Mouse (Mus musculus): Measurements from ENCODE around the gene Tcf3. TPM values are rescaled to one million over a fixed set of nuclear protein-coding genes. Genes with fewer than 3 reads are reported as not detected.

The Tcf3 gene
- total RNA-seq, 2 experiments from 2014 or later, result 15.6 to 17.3 TPM

GRCm38 (mm10) chr10:80407924-80408323 is 25.5 kb downstream of the Tcf3 start:
- DNase-seq, result no peak

- peak; percentile 96 to 97 for DNase-seq
Measured at GRCm38 (mm10) chr10:80406684-80407501, 26.6 kb downstream of the Tcf3 start, which contains the start of gene Uqcr11. TSS of gene Uqcr11 (minus strand) at chr10:80406830.

DNA sequence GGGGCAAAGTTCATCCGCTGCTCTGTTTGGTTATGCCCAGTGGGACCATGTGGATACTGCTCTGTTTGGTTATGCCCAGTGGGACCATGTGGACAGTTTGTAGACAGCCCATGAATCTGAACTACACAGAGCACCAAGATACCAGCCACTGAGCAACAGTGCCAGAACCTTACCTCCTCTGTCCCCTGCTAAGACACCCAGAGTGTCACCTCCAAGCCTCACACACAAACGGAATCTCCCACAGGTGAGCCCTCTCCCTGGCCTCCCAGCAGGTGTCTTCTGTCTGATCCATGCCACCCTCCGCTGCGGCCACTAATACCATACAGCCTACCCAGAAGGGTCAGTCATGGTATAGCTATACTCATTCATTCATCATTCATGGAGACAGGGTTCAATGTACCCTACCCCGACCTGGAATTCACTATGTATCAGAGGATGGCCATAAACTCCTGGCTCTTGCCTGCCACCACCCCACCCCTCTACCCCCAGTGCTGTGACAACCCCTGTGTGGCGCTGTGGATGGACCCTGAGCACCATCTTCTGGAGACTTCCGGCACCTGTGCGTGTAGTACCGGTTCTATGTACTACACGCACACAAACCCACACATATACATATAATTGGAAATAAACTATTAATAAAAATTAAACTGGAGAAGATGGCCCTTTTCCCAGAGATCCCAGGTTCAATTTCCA is 27.8 kb downstream of the Tcf3 start:
- DNase-seq, result no peak

DNA sequence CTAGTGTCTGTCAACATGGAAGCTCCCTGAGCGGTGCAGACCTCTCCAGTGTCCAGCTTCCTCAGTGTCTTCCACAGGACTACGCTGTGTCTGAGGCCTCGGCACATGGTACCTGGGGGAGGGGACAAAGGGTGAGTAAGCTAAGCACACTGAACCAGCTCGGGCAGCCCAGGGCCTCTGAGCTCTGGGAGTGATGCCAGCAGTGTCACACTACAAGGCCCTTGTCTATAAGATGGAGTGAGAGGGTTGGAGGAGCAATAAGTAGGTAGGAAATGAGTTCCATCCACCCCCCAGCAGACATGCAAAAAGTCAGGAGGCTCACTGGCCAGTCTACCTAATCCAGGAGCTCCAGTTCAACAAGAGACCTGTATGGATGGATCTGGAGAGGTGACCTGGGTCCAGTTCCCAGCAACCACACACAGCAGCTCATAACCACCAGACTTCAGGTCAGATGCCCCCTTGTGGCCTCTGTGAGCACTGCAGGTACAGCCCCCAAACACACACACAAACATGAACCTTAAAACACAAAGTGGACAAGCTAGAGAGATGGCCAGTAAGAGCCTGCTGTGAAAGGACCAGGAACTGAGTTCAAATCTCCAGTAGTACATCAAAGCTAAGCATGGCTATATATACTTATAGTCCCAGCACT is 30.3 kb downstream of the Tcf3 start:
- peak in 1 of 2 experiments; percentile 42 for DNase-seq

DNA sequence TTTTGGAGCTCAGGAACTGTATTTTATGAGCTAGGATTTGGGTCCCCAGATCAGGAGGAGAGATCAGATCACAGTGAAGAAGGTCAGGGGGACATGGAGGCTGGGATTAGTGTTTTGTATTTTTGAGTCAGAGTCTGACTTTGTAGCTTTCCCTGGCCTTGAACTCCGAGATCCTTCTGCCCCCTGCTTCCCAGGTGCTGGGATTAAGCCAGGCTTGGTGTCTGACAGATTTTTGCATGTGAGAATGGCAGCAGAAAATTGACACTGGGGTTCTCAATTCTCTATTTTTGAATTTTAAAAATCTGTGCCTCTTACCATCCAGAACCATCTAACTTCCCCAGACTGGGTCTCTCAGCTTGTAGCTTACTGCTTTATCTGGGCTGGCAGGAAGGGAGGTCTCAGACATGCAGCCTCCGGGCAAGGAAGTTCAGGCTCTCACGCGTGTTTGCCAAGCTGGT is 32.7 kb downstream of the Tcf3 start:
- no peak for DNase-seq

GRCm38 (mm10) chr10:80399973-80400703 is 33.3 kb downstream of the Tcf3 start:
- DNase-seq, result no peak

DNA sequence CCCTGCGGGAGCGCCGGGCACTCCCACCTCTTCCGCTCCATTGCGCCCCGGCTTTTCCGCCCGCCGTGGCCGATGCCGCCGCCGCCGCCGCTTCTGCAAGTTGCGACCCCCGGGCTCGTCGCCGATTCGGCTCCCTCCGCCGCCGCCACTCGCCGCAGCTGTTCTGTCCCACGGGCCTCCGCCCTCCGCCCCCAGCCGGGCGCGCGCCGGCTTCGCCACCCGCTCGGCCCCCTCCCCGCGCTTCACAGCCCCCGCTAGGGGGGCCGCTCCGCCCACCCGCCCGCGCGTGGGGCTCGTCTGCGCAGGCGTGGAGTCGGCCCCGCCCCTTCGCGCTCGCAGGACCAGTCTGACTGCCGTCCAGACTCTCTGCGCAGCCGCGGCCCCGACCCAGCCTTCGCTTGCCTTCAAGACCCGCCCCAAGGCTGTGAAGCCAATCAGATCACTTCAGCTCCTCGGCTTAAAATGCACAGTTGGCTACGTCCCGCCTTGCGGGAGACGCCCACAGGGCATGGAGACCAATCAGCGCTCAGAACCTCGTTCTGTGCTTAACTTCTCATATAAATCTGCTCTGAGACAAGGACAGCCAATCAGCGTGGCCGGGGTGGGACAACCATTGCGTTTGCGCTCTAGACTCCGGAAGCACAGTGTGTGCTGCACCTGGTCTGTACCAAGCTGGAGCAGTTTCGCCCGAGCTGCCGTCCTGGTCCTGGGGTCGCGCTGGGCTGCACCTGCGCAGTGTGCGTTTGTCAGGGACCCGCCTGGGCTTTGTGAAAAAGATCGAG is 34.1 kb downstream of the Tcf3 start, which contains the start of gene Mbd3:
Gene Mbd3 (minus strand): TSS at position 360 of the 782 bp plus-strand sequence.
- DNase-seq, result peak; percentile 99 to 100

DNA sequence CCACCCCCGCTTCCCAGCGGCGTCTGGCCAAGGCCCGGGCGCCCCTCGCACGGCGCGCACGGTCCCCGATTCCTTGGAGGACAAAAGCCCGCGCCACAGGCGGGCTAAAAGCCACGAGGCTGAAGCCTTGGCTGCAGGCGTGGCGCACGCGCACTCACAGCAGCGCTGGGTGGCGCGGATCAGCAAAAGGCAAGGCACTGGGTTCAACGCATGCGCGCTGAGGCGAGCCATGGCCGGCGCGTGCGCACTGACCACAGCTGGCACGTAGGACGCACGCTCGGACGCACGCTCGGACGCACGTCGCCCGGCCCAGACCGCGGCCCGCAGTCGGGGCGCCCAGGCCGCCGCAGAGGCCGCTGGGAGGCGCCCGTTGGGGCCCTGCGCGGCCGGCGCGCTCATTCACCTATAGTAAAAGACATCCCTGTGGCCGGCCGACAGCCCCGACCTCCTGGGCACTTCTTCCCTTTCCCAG is 34.7 kb downstream of the Tcf3 start:
- DNase-seq, result peak; percentile 96 to 99

- DNase-seq, result no peak
Measured at GRCm38 (mm10) chr10:80398174-80398535, 35.3 kb downstream of the Tcf3 start.

GRCm38 (mm10) chr10:80397524-80398173 is 35.8 kb downstream of the Tcf3 start:
- no peak for DNase-seq

- no peak for DNase-seq
Measured at GRCm38 (mm10) chr10:80396822-80397523, 36.5 kb downstream of the Tcf3 start.

DNA sequence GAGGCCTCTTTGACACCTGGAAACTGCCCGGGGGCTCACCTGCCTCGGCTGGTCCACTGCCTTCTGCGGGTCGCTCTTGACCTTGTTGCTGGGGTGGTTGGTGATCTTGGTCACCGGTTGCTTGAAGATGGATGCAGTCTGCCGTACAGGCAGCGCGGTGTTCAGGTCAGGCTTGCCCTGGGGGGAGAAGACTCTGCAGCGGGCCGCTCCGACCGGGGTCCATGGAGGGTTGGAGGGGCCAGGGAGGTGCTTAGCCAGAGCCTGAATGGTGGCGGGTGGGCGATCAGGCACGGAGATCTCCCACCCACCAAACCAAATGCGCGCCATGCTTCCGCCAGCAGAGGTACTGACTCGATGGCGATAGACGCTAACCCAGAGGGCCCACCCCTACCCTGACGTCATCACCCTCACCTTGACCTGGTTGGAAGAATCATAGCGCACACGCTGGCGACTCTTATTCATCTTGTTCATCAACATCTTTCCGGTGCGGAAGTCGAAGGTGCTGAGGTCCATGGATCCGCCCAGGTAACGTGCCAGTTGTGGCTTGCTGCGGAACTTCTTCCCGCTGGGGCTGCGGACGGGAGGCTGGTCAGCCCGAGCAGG is 38.3 kb downstream of the Tcf3 start:
- no peak for DNase-seq

DNA sequence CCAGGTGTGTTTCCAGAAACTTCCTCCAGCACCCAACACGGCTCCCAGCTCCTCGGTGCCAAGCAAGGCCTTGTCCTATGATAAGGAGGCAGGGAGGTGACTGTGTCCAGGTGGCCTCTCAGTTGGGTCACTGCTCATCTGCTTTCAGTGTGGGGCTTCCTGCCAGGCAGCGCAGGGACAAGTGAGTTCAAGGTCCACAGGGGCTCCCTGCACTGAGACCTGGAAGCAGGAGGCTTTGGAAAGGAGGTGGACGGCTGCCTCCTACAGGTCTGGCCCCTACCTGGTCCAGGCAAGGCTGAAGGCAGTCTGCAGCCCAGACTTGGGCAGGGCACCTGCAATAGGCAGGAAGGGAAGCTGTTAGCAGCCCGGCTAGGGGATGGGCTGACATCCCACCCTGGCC is 40.8 kb downstream of the Tcf3 start:
- no peak for DNase-seq

GRCm38 (mm10) chr10:80390697-80391096 is 42.8 kb downstream of the Tcf3 start:
- DNase-seq, result no peak

DNA sequence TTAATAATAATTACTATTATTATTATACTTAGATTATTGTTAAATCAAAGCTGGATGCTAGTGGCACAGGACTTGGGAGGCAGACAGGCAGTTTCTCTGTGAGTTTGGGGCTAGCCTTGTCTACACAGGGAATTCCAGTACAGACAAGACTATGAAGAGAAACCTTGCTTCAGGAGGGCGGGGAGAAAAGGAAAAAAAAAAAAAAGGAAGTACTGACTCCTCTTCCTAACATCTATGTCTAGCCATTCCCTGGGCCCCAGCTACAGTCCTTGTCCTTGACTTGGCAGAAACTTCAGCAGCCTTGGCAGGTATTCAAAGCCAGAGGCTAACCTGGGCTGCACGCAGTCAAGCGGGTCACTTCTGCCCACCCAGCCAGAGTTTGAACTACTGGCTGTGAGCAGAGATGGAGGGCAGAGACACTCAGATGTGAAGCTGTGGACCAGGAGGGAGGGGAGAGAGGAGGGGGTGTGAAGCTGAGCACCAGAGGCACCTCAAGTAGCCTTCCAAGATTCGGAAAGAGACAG is 44.2 kb downstream of the Tcf3 start:
- DNase-seq, result no peak

- DNase-seq, result no peak
Measured at GRCm38 (mm10) chr10:80388731-80389130, 44.7 kb downstream of the Tcf3 start.

- peak; percentile 89 to 90 for DNase-seq
Measured at GRCm38 (mm10) chr10:80387522-80387959, 45.9 kb downstream of the Tcf3 start, which contains the start of gene Mex3d. TSS of gene Mex3d (minus strand) at chr10:80387659.

DNA sequence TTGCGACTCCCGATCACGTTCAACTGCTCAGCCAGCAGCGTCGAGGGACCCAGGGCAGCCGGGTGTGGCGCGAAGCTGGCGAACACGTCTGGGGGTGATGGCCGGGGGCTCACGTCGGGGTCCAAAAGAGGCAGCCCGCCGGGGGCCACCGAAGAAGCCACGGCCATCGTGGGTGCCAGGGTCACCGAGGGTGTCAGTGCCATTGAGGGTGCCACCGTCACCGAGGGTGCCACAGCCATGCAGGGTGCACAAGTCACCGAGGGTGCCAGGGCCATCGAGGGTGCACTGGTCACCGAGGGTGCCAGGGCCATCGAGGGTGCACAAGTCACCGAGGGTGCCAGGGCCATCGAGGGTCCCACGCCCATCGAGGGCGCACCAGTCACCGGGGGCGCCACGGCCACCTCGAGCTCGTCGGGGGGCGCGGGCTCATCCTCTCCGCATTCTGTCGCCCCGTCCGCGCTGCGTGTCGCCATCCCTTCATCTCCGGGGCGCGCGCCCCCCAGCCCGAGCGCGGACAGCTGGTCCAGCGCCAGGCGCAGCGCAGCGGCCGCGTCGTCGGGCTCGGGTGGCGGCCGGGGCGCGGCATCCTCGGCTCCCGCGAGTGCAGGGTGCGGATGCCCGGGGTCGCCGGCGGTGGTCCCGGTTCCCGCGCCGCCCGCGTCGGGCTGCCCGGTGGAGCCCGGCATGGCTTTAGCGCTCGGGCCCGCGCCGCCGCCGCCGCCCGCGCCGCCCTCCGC is 46.5 kb downstream of the Tcf3 start:
- no peak for DNase-seq
